Mouse (Mus musculus) megakaryocyte, embryonic 14.5 days (primary cell): ENCODE measurements around the gene Npdc1.

ENCODE experiments used
- FLI1 ChIP-seq: IDR thresholded peaks from 2 replicates; pipeline ENCODE4 v1.6.1; 2012; ENCODE audit warnings: low read length, inconsistent platforms, mixed read lengths
- GATA1 ChIP-seq: IDR thresholded peaks from 3 replicates; pipeline ENCODE4 v1.6.1; 2012; ENCODE audit warnings: mixed read lengths, low read length, inconsistent platforms, borderline replicate concordance

DNA sequence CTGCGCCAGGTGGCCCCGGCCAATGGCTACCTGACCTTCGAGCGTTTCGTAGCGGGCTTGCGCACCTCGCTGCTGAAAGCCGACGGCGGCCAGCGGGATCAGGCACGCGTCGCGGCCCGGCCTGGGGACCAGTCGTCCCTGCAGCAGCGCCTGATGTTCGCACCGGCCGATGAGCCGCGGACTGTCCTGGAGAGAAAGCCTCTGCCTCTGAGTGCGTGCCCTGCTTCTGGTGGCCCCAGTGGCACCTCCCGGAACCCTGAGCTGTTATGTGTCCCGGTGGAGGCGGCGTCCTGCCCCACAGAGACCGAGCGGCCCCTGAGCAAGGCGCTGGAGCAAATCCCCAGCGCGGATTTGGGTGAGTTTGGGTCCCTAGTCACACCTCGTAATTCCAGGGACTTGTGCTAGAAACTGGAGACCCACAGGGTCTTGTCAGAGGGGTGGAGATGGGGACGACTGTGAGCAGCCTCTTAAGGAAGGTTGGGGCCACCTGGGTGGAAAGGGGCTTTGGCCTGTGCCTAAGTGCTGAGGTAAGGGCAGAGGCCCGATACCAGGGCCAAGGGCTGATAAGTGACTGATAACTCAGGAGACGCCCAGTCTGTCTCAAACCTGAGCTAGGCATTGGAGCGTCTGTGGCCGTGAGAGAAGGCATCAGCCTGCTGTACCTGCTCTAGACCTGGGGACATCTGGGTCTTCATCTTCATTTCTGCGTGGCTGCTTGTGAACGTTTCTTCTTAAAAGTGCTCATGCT, 26.3 kb upstream of the Npdc1 start:
- no peak for TF ChIP-seq GATA1
- TF ChIP-seq FLI1 = no peak
